Mouse (Mus musculus): ENCODE measurements around the gene 4931414P19Rik.

DNA sequence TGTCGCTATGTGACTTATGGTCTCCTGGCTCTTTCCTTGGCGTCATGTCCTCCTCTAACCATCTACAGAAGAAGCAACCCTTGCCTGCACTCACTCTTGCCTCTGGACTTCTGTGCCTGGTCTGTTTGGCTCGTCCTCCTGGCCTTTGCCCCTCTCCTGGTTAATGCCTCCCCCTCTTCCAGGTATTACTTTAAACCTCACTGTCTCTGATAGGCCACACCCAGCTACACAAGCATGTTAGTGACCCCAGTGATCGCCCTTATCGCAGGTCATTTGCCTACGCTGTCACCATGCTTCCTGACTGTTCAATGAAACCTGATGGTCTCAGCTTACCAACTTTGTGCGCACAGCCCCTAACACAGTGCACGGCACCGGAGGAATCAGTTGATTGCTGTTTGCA lies 23.3 kb downstream of the 4931414P19Rik start:
- TF ChIP-seq CTCF (IDR thresholded peaks at IDR 0.05; ENCODE audit: control insufficient read depth, insufficient read depth, low read length) (no peak), POLR2A (IDR thresholded peaks at IDR 0.05; ENCODE audit: borderline replicate concordance, control insufficient read depth, low read depth, low read length) (no peak)
